Mouse (Mus musculus): ENCODE results near the gene Vps4a.

GRCm38 (mm10) chr8:107040632-107041031, 9.6 kb downstream of the Vps4a start:
- TF ChIP-seq CTCF (conservative IDR thresholded peaks at IDR 0.05; ENCODE audit: low read length) (no peak), NANOG (IDR thresholded peaks at IDR 0.05; ENCODE audit: borderline replicate concordance, low read length) (no peak), POU5F1 (IDR thresholded peaks at IDR 0.05; ENCODE audit: borderline replicate concordance, low read length) (no peak)
